Mouse (Mus musculus): ENCODE measurements around the gene Slc25a41. TPM values are rescaled to one million over a fixed set of nuclear protein-coding genes. Genes with fewer than 3 reads are reported as not detected.

The Slc25a41 gene
- polyA plus RNA-seq, 1 experiment, result not detected

DNA sequence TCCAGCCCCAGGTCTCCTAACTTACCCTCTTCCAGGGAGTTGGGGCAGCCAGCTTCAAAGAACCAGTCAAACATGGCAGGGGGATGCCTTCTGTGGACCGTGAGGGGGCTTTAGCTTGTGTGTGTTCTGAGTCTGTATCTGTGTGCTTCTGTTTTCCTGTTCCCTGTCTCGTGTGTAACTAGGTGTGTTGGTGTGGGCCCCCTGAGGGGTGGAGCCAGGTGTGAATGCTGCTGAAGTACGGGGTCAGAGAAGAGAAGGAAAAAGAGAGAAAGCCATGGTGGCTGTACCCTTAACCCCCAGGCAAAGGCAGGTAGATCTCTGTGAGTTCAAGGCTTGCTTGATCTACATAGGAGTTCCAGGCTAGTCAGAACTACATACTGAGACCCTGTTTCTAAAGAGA is 35.5 kb upstream of the Slc25a41 start:
- no peak overlapping the region for H3K27ac ChIP-seq (ENCODE audit: control insufficient read depth, insufficient read depth, low read depth, low read length, poor library complexity)
- 44% methylated on average over 3 of the region's 3 CpGs for WGBS
- TF ChIP-seq POLR2A (IDR thresholded peaks at IDR 0.05; ENCODE audit: borderline replicate concordance, control insufficient read depth, low read depth, low read length) (no peak), CTCF (IDR thresholded peaks at IDR 0.05; ENCODE audit: control insufficient read depth, insufficient read depth, low read length) (no peak)
- H3K4me1 ChIP-seq (ENCODE audit: control insufficient read depth, insufficient read depth, low read length), result peaks cover 3% of the 10 kb centered on the region; the same call in 1 of the 2 replicates
- H3K4me3 ChIP-seq (replicated peaks; ENCODE audit: control insufficient read depth, low read depth, low read length), result no peak overlapping the region

DNA sequence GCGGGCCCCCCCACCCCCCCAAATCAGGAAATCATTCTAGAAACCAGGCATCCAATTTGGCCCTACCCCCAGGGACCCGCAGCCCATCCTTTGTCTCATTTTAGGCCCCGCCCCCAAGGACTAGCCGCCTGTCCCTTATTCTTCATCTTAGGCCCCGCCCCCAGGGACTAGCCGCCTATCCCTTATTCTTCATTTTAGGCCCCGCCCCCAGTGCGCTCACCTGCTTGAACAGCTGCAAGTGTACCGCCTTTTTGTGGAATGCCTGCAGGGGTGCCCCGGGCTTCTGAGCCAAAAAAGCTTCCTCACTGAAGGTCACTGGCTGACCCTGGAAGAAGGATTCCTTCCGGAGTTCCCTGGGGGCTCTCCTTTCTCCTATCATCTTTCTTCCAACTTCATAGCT is 29.2 kb upstream of the Slc25a41 start:
- Histone ChIP-seq H3K4me3 (replicated peaks; ENCODE audit: control insufficient read depth, low read depth, low read length) (no peak overlapping the region), H3K4me1 (ENCODE audit: control insufficient read depth, insufficient read depth, low read length) (no peaks in the 10 kb centered on the region), H3K27ac (ENCODE audit: control insufficient read depth, insufficient read depth, low read depth, low read length, poor library complexity) (no peak overlapping the region)
- 79% methylated on average over 11 of the region's 11 CpGs for WGBS
- TF ChIP-seq CTCF (IDR thresholded peaks at IDR 0.05; ENCODE audit: control insufficient read depth, insufficient read depth, low read length) (no peak), POLR2A (IDR thresholded peaks at IDR 0.05; ENCODE audit: borderline replicate concordance, control insufficient read depth, low read depth, low read length) (no peak)

DNA sequence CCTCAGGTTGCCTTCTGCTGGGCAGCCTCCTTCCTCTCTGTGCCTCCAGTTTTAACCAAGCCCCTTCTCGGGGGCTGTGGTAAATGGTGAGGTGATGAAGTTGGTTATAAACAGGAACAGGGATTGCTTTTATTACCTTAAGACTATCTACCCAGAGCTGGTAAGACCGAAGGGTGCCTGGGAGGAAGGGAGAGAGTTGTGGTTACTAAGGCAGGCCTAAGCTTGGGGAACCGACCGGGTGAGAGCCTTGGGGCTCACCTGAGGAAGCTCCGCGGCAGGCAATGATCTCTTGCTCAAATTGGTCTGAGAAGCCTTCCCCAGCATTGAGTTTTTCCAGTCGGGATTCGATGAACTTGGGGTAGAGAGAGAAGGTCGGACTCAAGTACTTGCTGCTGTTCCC is 28.8 kb upstream of the Slc25a41 start:
- TF ChIP-seq POLR2A (IDR thresholded peaks at IDR 0.05; ENCODE audit: borderline replicate concordance, control insufficient read depth, low read depth, low read length) (no peak), CTCF (IDR thresholded peaks at IDR 0.05; ENCODE audit: control insufficient read depth, insufficient read depth, low read length) (no peak)
- 73% methylated on average over 9 of the region's 9 CpGs for WGBS
- no peak overlapping the region for H3K4me3 ChIP-seq (replicated peaks; ENCODE audit: control insufficient read depth, low read depth, low read length)
- H3K4me1 ChIP-seq (ENCODE audit: control insufficient read depth, insufficient read depth, low read length), result no peaks in the 10 kb centered on the region
- no peak overlapping the region for H3K27ac ChIP-seq (ENCODE audit: control insufficient read depth, insufficient read depth, low read depth, low read length, poor library complexity)

DNA sequence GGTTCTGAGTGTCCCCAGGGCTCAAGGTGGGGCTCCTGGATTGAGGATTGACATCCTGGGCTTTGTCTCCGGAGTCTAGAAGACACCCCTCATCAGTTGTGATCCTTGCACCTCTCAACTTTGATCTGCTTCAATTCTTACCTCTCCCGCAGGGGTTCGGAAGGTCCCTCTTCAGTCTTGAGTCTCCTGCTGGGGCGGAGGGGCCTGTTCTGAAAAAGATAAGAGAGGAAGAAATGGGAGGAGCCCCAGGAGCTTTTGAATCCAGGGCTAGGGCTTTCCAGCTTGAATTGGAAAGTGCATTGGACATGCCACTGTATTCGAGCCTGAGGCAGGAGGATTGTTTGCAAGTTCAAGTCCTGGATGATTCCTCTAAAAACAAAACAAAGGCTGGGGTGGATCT is 25.5 kb upstream of the Slc25a41 start:
- Histone ChIP-seq H3K4me3 (replicated peaks; ENCODE audit: control insufficient read depth, low read depth, low read length) (no peak overlapping the region), H3K27ac (ENCODE audit: control insufficient read depth, insufficient read depth, low read depth, low read length, poor library complexity) (no peak overlapping the region), H3K4me1 (ENCODE audit: control insufficient read depth, insufficient read depth, low read length) (no peaks in the 10 kb centered on the region)
- WGBS, result 71% methylated on average over 5 of the region's 5 CpGs
- TF ChIP-seq CTCF (IDR thresholded peaks at IDR 0.05; ENCODE audit: control insufficient read depth, insufficient read depth, low read length), result no peak
- TF ChIP-seq POLR2A (IDR thresholded peaks at IDR 0.05; ENCODE audit: borderline replicate concordance, control insufficient read depth, low read depth, low read length), result no peak

DNA sequence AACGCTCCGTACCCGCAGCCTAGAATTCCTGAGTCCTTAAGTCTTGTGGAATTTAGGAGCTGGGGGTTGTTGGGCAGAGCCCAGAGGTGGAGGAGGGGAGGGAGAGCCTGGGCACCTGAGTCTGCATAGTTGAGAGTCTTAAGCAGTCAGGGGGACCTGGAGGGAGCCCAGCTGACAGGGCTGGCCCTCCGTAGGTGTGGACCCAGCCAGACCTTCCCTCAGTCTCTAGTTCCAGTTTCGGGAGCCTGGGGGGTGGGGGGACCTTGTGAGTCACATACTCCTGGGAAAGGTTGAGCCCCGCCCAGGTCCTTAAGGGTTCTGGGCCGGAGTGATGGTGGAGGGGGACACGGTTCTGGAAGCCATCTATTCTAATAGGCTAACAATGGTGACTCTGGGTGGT is 21.6 kb upstream of the Slc25a41 start:
- 79% methylated on average over 8 of the region's 8 CpGs for WGBS
- peaks cover 3% of the 10 kb centered on the region; the same call in 1 of the 2 replicates for H3K4me1 ChIP-seq (ENCODE audit: control insufficient read depth, insufficient read depth, low read length)

DNA sequence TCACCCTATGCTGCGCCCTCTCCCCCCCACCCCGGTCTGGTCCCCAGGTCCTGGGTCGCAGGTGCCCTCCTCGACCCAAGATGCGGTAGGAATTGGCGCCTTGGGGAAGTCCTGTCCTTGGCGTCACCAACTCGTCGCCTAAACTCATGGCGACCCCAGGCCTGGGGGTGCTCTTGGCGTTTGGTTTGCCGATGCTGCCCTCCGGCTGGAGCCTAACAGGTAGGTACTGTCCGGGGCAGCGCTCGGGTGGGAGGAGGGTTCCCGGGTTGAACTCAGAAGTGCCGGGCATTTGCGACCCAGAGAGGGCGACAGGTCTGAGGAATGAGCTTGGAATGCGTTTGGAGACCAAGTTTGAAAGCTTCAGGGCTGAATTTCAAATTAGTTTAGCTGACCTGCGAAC is 21.1 kb upstream of the Slc25a41 start:
- Histone ChIP-seq H3K4me1 (ENCODE audit: control insufficient read depth, insufficient read depth, low read length) (peaks cover 3% of the 10 kb centered on the region; the same call in 1 of the 2 replicates), H3K27ac (ENCODE audit: control insufficient read depth, insufficient read depth, low read depth, low read length, poor library complexity) (no peak overlapping the region), H3K4me3 (replicated peaks; ENCODE audit: control insufficient read depth, low read depth, low read length) (no peak overlapping the region)
- 8% methylated on average over 22 of the region's 22 CpGs for WGBS
- TF ChIP-seq POLR2A (IDR thresholded peaks at IDR 0.05; ENCODE audit: borderline replicate concordance, control insufficient read depth, low read depth, low read length) (no peak), CTCF (IDR thresholded peaks at IDR 0.05; ENCODE audit: control insufficient read depth, insufficient read depth, low read length) (no peak)

More for the DNA sequence above, 21.6 kb upstream of the Slc25a41 start:
- H3K27ac ChIP-seq (ENCODE audit: control insufficient read depth, insufficient read depth, low read depth, low read length, poor library complexity), result no peak overlapping the region
- TF ChIP-seq CTCF (IDR thresholded peaks at IDR 0.05; ENCODE audit: control insufficient read depth, insufficient read depth, low read length) (no peak), POLR2A (IDR thresholded peaks at IDR 0.05; ENCODE audit: borderline replicate concordance, control insufficient read depth, low read depth, low read length) (no peak)
- no peak overlapping the region for H3K4me3 ChIP-seq (replicated peaks; ENCODE audit: control insufficient read depth, low read depth, low read length)

DNA sequence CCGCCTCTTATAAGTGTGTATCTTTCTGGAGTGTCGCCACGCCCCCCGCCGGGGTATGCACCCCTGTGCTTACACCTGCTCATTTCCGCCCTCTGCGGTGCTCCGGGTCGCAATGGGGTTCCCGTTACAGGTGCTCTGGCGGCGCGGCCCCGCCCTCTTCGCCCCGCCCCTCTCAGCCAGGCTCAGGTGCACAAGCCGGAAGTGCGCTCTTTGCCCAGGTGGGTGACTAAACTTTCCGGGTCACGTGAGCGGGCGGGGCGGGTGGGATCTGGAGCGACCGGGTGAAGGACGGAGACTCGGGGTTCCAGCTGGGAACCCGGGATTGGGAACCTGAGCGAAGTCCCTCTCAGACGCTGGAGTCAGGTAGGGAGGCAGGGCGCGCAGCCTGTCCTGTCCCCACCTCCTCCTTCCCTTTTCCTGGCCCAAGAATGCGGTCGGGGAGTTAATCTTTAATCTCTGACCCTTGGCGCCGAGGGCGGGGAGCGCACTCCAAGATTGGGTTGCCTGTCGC is 20.6 kb upstream of the Slc25a41 start:
- WGBS, result under 1% methylated on average over 39 of the region's 39 CpGs
- no peak for TF ChIP-seq CTCF (IDR thresholded peaks at IDR 0.05; ENCODE audit: control insufficient read depth, insufficient read depth, low read length)
- no peak for TF ChIP-seq POLR2A (IDR thresholded peaks at IDR 0.05; ENCODE audit: borderline replicate concordance, control insufficient read depth, low read depth, low read length)
- H3K4me3 ChIP-seq (replicated peaks; ENCODE audit: control insufficient read depth, low read depth, low read length), result no peak overlapping the region
- no peak overlapping the region for H3K27ac ChIP-seq (ENCODE audit: control insufficient read depth, insufficient read depth, low read depth, low read length, poor library complexity)
- H3K4me1 ChIP-seq (ENCODE audit: control insufficient read depth, insufficient read depth, low read length), result peaks cover 3% of the 10 kb centered on the region; the same call in 1 of the 2 replicates

DNA sequence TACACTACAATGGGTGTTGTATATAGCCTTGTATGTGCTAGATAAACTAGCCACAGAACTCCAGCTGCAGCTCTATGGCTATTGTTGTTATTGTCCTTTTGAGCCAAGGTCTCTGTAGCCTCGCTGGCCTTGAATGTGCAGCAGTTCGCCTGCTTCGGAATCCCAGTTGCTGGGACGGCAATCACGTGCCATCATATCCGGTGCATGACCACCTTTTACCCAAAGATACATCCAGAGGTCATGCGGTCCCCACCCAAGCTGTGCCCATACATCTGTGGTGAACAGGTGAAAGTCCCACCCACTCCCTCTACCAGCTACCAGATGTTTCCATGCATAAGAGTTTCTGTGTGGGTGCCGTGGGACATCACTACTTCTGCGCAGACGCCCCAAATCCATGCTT is 19.6 kb upstream of the Slc25a41 start:
- 49% methylated on average over 10 of the region's 10 CpGs for WGBS
- Histone ChIP-seq H3K4me1 (ENCODE audit: control insufficient read depth, insufficient read depth, low read length) (peaks cover 3% of the 10 kb centered on the region; the same call in 1 of the 2 replicates), H3K4me3 (replicated peaks; ENCODE audit: control insufficient read depth, low read depth, low read length) (no peak overlapping the region), H3K27ac (ENCODE audit: control insufficient read depth, insufficient read depth, low read depth, low read length, poor library complexity) (no peak overlapping the region)
- TF ChIP-seq POLR2A (IDR thresholded peaks at IDR 0.05; ENCODE audit: borderline replicate concordance, control insufficient read depth, low read depth, low read length) (no peak), CTCF (IDR thresholded peaks at IDR 0.05; ENCODE audit: control insufficient read depth, insufficient read depth, low read length) (no peak)
